Mouse (Mus musculus): ENCODE data around the gene Pdzk1.

DNA sequence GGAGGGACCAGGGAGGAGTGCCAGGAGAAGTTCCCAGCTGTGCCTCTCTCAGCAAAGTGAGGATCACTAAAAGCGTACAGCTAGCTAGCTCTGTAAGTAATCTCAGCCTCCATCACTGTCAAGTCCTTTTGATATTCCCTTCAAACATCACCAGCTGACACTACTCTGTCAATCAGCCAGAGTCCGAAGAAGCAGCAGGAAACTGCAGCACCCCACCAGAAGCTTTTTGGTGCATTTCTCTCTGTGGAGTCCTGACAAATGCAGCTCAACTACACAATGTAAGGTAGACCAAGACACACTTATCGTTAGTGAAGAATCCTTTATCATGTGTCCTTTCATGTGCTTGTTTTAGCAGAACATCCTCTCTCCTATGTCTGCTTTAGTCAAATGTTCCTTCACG lies 7.5 kb upstream of the Pdzk1 start:
- TF ChIP-seq MAX (IDR thresholded peaks at IDR 0.05; ENCODE audit: low read depth) (no peak), POLR2A (IDR thresholded peaks at IDR 0.05; ENCODE audit: insufficient read length, low read depth) (no peak), MYOD1 (IDR thresholded peaks at IDR 0.05; ENCODE audit: control insufficient read depth in 1 of 3, insufficient read length in 2 of 3, low read depth in 2 of 3) (no peak), TCF12 (IDR thresholded peaks at IDR 0.05; ENCODE audit: insufficient read depth, poor library complexity, severe bottlenecking) (no peak), MYOG (IDR thresholded peaks at IDR 0.05; ENCODE audit: control insufficient read depth in 1 of 3, insufficient read depth in 1 of 3, insufficient read length in 2 of 3, low read depth in 2 of 3) (no peak), E2F4 (IDR thresholded peaks at IDR 0.05; ENCODE audit: insufficient read depth) (no peak), USF1 (IDR thresholded peaks at IDR 0.05; ENCODE audit: low read depth) (no peak), SRF (IDR thresholded peaks at IDR 0.05; ENCODE audit: control insufficient read depth, insufficient read length, low read depth) (no peak), REST (IDR thresholded peaks at IDR 0.05; ENCODE audit: insufficient read depth, insufficient read length) (no peak), TCF3 (IDR thresholded peaks at IDR 0.05; ENCODE audit: insufficient read length, low read depth) (no peak), CEBPB (IDR thresholded peaks at IDR 0.05; ENCODE audit: insufficient read depth, poor library complexity, severe bottlenecking) (no peak), POLR2AphosphoS2 (IDR thresholded peaks at IDR 0.05; ENCODE audit: insufficient read length, low read depth) (no peak)

Data from myocyte (in vitro differentiated cells).